Mouse (Mus musculus) midbrain, postnatal 0 days (tissue): ENCODE results near the gene Gm3250. TPM values are rescaled to one million over a fixed set of nuclear protein-coding genes. Genes with fewer than 3 reads are reported as not detected.
"Not testable (repeated sequence)": the region's sequence is repeated elsewhere in the genome, so short reads cannot be mapped to it uniquely, and the experiment has no call there.

Experiments used
- ATAC-seq: fragments of 200-750 bp; cut with Nextera tagmentation; 2 replicates; pipeline ENCODE4 v1.8.0; 2017; ENCODE audit warnings: moderate number of reproducible peaks, mild to moderate bottlenecking, moderate TSS enrichment, moderate library complexity; ENCODE audit not compliant: low FRiP score
- DNase-seq: peaks from one replicate; pipeline ENCODE4 v3.0.0-alpha.2; 2015; ENCODE audit warnings: low spot score
- H3K27ac ChIP-seq: fragments of 300-500 bp; sonication (generic); 2 replicates; pipeline ENCODE4 v1.5.1; 2014; ENCODE audit warnings: low read depth, mild to moderate bottlenecking, low read length, mixed read lengths
- H3K27me3 ChIP-seq: fragments of 300-500 bp; sonication (generic); 2 replicates; pipeline ENCODE4 v1.6.1; 2014; ENCODE audit warnings: low read length, control low read depth, mixed read lengths; ENCODE audit not compliant: insufficient read depth
- H3K36me3 ChIP-seq: fragments of 300-500 bp; sonication (generic); 2 replicates; pipeline ENCODE4 v1.6.1; 2014; ENCODE audit warnings: low read length, control low read depth, mixed read lengths; ENCODE audit not compliant: insufficient read depth
- H3K4me1 ChIP-seq: fragments of 300-500 bp; sonication (generic); 2 replicates; pipeline ENCODE4 v1.6.1; 2014; ENCODE audit warnings: mild to moderate bottlenecking, control low read depth, antibody characterized with exemption, low read length, mixed read lengths; ENCODE audit not compliant: insufficient read depth
- H3K4me2 ChIP-seq: fragments of 300-500 bp; sonication (generic); 2 replicates; pipeline ENCODE4 v1.6.1; 2014; ENCODE audit warnings: low read depth, mild to moderate bottlenecking, low read length, mixed read lengths; ENCODE audit not compliant: poor library complexity, severe bottlenecking
- H3K4me3 ChIP-seq: fragments of 300-500 bp; sonication (generic); 2 replicates; pipeline ENCODE4 v1.5.1; 2014; ENCODE audit warnings: low read depth, mild to moderate bottlenecking, low read length, moderate library complexity
- H3K9ac ChIP-seq: fragments of 300-500 bp; sonication (generic); replicated peaks from 2 replicates; pipeline ENCODE4 v1.6.1; 2014; ENCODE audit warnings: mild to moderate bottlenecking, low read length, moderate library complexity, mixed read lengths; ENCODE audit not compliant: poor library complexity, severe bottlenecking
- H3K9me3 ChIP-seq: fragments of 300-500 bp; sonication (generic); 2 replicates; pipeline ENCODE4 v1.6.1; 2016; ENCODE audit warnings: low read length, control low read depth
- CTCF ChIP-seq: IDR thresholded peaks from 2 replicates; pipeline ENCODE4 v1.5.1; 2016; ENCODE audit warnings: antibody characterized with exemption, mild to moderate bottlenecking
- WGBS: fragments of 180-500 bp; shearing (Covaris S2); extraction: QIAGEN DNeasy Blood & Tissue Kit; methylation state at CpG from one replicate; pipeline ENCODE4 v1.1.7; 2014; 5-methylcytosine and 5-hydroxymethylcytosine counted together
- polyA plus RNA-seq: library from polyadenylated mRNA; unstranded; fragments of >200 nt; fragmentation: Nextera tagmentation; extraction: Ambion mirVana; gene quantifications from 2 replicates; pipeline ENCODE4 v1.2.1, GENCODE M21; 2015
- total RNA-seq: library from RNA; depleted of rRNA; stranded (reverse); fragments of >200 nt; gene quantifications from 2 replicates; pipeline ENCODE4 v1.2.3, GENCODE M21; 2014

Gm3250 gene
- total and polyA plus RNA-seq, 2 experiments from 2014 or later = not detected

DNA sequence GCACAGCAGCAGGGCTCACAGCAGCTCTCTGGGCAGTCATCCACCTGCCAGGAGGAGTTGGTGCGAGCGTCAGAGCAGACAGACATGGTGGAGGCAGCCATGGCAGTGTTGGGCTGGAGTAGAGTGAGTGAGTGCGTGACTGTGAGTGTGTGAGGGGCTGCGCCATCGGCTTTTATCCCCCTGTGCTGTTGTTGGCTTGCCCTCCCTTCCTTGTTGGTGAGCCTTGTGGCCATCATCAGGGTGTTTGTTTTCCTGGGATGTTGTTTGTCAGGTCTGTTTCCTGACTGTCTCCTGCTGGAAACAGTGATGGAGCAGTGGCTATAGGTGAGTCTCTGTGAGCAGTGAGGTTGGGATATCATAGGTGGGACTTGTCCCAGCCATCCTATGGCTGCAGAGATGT is 29.4 kb upstream of the Gm3250 start, which contains the start of gene Gm9507:
Gm9507 (minus strand) TSS at position 101 of the 400 bp plus-strand sequence.
- Histone ChIP-seq H3K4me1 (no peaks in the 10 kb centered on the region), H3K27me3 (no peaks in the 10 kb centered on the region), H3K4me2 (no peak within 1 kb of the TSS), H3K4me3 (no peak within 1 kb of the TSS), H3K36me3 (no peaks in the 10 kb centered on the region), H3K9me3 (no peaks in the 10 kb centered on the region), H3K27ac (no peak within 1 kb of the TSS), H3K9ac (no peak within 1 kb of the TSS)
- DNase-seq (no peak), ATAC-seq (no peak)
- TF ChIP-seq CTCF = no peak
- WGBS = 75% methylated on average over 5 of the region's 5 CpGs

GRCm38 (mm10) chr10:77804095-77804494 is 21.8 kb upstream of the Gm3250 start:
- H3K27ac ChIP-seq = no peak overlapping the region
- no peak for TF ChIP-seq CTCF
- no peaks in the 10 kb centered on the region for H3K27me3 ChIP-seq
- ATAC-seq = no peak
- no peaks in the 10 kb centered on the region for H3K9me3 ChIP-seq
- H3K4me3 ChIP-seq = no peak overlapping the region
- 80% methylated on average over 3 of the region's 3 CpGs for WGBS
- H3K36me3 ChIP-seq = no peaks in the 10 kb centered on the region
- no peaks in the 10 kb centered on the region for H3K4me1 ChIP-seq
- H3K9ac ChIP-seq = no peak overlapping the region
- no peak for DNase-seq
- no peak overlapping the region for H3K4me2 ChIP-seq

DNA sequence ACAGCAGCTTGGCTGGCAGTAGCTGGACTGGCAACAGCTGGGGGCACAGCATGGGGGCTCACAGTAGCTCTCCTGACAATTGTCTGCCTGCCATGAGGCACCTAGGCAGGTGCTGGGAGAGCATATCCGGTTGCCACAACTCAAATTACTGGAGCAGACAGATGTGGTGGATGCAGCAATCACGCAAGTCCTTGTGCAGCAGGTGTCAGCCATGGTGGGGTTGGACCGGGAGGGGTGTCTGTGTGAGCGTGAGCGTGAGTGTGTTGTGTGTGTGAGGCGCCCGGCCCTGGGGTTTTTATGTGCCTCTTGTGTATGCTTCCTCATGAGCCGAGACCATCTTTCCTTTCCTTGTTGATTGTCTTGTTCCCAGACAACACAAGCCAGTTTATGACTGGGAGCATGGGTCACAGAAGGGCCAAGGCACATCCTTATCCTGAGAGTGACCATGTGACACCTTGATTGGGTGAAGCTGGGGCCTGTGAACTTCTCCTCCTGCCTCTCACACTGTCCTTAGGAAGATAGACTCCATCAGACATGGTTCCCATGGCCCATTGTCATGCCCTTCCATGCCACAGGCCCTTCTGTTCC is 16.7 kb upstream of the Gm3250 start, which contains the start of gene Gm19668:
Gm19668 (minus strand) TSS at position 213 of the 588 bp plus-strand sequence.
- ATAC-seq (no peak), DNase-seq (no peak)
- H3K4me1 ChIP-seq = no peaks in the 10 kb centered on the region
- no peak within 1 kb of the TSS for H3K4me2 ChIP-seq
- no peaks in the 10 kb centered on the region for H3K9me3 ChIP-seq
- WGBS = 71% methylated on average over 8 of the region's 8 CpGs
- no peak within 1 kb of the TSS for H3K4me3 ChIP-seq
- no peak within 1 kb of the TSS for H3K27ac ChIP-seq
- H3K9ac ChIP-seq = no peak within 1 kb of the TSS
- no peak for TF ChIP-seq CTCF
- H3K36me3 ChIP-seq = no peaks in the 10 kb centered on the region
- H3K27me3 ChIP-seq = no peaks in the 10 kb centered on the region

GRCm38 (mm10) chr10:77798164-77798920 is 16.0 kb upstream of the Gm3250 start:
- H3K9me3 ChIP-seq, H3K27me3 ChIP-seq, H3K36me3 ChIP-seq, H3K4me3 ChIP-seq, H3K9ac ChIP-seq, H3K4me1 ChIP-seq, H3K4me2 ChIP-seq, DNase-seq, H3K27ac ChIP-seq, ATAC-seq: not testable (repeated sequence)
- WGBS = 39% methylated on average over 3 of the region's 3 CpGs

DNA sequence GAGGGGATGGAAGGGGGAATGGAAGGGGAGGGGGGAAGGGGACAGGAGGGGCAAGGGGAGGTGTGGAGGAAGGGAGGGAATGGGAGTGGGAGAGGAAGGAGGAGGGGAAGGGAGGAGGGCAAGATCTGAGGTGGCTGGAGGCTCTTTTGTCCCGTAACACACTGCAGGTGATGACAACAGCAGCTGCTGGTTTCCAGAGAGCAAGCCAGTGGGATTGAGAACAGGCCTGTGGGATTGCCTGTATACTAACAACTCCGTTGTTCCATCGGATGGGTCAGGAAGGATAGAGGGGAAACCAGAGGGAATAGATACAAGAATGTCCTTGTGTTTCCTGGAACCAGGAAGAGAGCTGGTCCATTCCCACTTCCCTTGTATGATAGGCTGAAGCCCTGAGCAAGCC is 15.3 kb upstream of the Gm3250 start:
- H3K4me2 ChIP-seq = no peak overlapping the region
- WGBS = 13% methylated on average over 3 of the region's 3 CpGs
- ATAC-seq (no peak), DNase-seq (no peak)
- no peaks in the 10 kb centered on the region for H3K36me3 ChIP-seq
- H3K27me3 ChIP-seq = no peaks in the 10 kb centered on the region
- no peak overlapping the region for H3K27ac ChIP-seq
- H3K9me3 ChIP-seq = no peaks in the 10 kb centered on the region
- TF ChIP-seq CTCF = no peak
- H3K4me1 ChIP-seq = no peaks in the 10 kb centered on the region
- H3K4me3 ChIP-seq = no peak overlapping the region
- H3K9ac ChIP-seq = no peak overlapping the region

GRCm38 (mm10) chr10:77794976-77795375 is 12.6 kb upstream of the Gm3250 start, which contains the start of gene Gm9639:
TSS of gene Gm9639 (minus strand) at chr10:77795076.
- no peaks in the 10 kb centered on the region for H3K27me3 ChIP-seq
- H3K9ac ChIP-seq = no peak within 1 kb of the TSS
- H3K4me1 ChIP-seq = no peaks in the 10 kb centered on the region
- H3K36me3 ChIP-seq = no peaks in the 10 kb centered on the region
- ATAC-seq (no peak), DNase-seq (no peak)
- no peak within 1 kb of the TSS for H3K4me3 ChIP-seq
- 68% methylated on average over 2 of the region's 2 CpGs for WGBS
- H3K27ac ChIP-seq = no peak within 1 kb of the TSS
- TF ChIP-seq CTCF = no peak
- H3K4me2 ChIP-seq = no peak within 1 kb of the TSS
- no peaks in the 10 kb centered on the region for H3K9me3 ChIP-seq
